Mouse (Mus musculus): ENCODE measurements around the gene Tmub1. TPM values are rescaled to one million over a fixed set of nuclear protein-coding genes. Genes with fewer than 3 reads are reported as not detected.

The Tmub1 gene
- polyA plus RNA-seq (2016; fragmentation: Nextera tagmentation; extraction: Ambion mirVana) = 24.7 and 24.9 TPM in 2 replicates

DNA sequence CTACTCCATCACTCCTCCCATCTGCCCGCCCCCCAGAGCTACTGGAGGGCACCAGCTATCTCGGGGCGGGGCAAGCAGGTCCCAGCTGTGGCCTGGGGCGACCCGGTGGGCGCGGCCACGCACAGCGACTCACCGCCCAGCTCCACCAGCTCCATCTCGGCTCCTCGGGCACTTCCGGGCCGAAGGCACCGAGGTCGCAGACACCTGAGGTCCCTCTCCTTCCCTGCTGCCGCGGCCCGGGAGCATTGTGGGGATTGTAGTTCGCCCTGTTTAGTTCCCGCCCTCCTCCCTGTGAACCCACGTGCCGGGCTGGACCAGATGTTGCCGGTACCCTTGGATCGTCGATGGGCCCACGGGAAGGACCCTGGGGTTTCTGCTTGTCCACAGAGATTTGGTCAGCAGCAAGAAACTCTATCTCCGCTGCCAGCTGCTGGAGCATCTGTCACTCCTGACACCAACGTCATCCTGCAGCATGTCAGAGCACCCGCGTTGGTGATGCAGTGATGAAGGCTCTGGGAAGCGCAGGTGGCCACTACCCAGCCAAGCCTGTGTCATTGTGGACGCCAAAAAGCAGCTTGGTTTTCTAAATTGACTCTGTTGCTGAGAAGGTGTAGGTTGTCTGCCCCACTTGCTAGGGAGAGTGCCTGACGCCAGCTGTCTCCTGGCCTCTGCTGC, at the start of gene Tmub1:
Gene Tmub1, minus strand, starts transcription at position 231 of the 675 bp plus-strand sequence.
- H3K36me3 ChIP-seq = peaks cover 9% of the 10 kb centered on the region; the same call in 1 of the 2 replicates
- H3K27ac ChIP-seq = no peak within 1 kb of the TSS
- H3K9ac ChIP-seq = peak within 1 kb of the TSS; percentile 65
- no peaks in the 10 kb centered on the region for H3K9me3 ChIP-seq
- H3K27me3 ChIP-seq = no peaks in the 10 kb centered on the region
- peak; percentile 53 for ATAC-seq (ENCODE audit: insufficient number of reproducible peaks, insufficient read depth, low FRiP score, low TSS enrichment)
- H3K4me3 ChIP-seq = peak within 1 kb of the TSS; percentile 70
- H3K4me1 ChIP-seq = peaks cover 36% of the 10 kb centered on the region
- H3K4me2 ChIP-seq (replicated peaks) = peak within 1 kb of the TSS; percentile 82
- WGBS = 2% methylated on average over 34 of the region's 34 CpGs

DNA sequence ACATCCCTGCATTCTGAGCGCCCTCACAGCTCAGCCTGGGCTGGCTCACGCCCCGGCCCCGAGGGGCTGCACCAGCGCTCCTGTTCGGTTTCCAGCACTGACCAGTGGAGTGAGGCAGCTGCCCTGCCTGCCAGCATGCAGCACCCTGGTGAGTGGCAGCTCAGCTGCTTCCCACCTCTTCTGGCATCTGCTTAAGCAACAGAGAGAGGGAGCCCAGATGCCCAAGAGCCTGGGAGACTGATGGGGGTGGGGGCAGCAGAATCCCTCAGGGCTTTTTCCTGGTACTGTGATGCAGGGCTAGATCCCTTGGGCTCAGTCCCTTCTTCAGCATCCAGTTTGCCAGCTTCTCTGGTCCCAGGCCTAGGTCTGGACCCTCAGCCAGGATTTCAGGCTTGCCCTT, 49.1 kb upstream of the Tmub1 start:
- Histone ChIP-seq H3K4me2 (replicated peaks) (no peak overlapping the region), H3K36me3 (peaks cover 93% of the 10 kb centered on the region), H3K27ac (no peak overlapping the region), H3K4me3 (no peak overlapping the region), H3K27me3 (0 out of 2 replicates have a peak, but pooled peaks cover 2% of the 10 kb centered on the region), H3K4me1 (peaks cover 7% of the 10 kb centered on the region; the same call in 1 of the 2 replicates), H3K9me3 (no peaks in the 10 kb centered on the region), H3K9ac (no peak overlapping the region; the same call in 1 of the 2 replicates)
- 39% methylated on average over 6 of the region's 6 CpGs for WGBS
- no peak for ATAC-seq (ENCODE audit: insufficient number of reproducible peaks, insufficient read depth, low FRiP score, low TSS enrichment)

DNA sequence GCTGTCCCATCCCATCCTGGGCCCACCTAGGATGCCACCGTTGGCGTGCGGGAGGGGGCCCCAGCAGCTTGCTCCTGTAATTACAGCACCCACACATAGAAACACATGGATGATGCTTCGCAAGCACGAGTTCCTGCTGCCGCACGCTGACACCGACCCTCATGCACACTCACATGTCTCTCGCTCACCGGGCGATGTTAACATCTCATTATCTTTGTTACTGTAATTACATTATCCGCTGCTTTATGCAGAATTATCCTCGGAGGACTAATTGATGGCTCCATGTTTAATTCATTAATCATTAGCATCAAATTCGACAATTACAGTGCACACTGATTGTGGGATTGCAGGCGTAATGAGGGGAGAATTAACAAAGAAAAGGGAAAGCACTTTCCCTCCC, 47.4 kb upstream of the Tmub1 start:
- Histone ChIP-seq H3K27ac (no peak overlapping the region), H3K4me3 (no peak overlapping the region), H3K9ac (no peak overlapping the region), H3K4me1 (peaks cover 7% of the 10 kb centered on the region; the same call in 1 of the 2 replicates), H3K9me3 (no peaks in the 10 kb centered on the region), H3K36me3 (peaks cover 93% of the 10 kb centered on the region), H3K4me2 (replicated peaks) (no peak overlapping the region), H3K27me3 (no peaks in the 10 kb centered on the region)
- ATAC-seq (ENCODE audit: insufficient number of reproducible peaks, insufficient read depth, low FRiP score, low TSS enrichment) = no peak
- 84% methylated on average over 15 of the region's 15 CpGs for WGBS

DNA sequence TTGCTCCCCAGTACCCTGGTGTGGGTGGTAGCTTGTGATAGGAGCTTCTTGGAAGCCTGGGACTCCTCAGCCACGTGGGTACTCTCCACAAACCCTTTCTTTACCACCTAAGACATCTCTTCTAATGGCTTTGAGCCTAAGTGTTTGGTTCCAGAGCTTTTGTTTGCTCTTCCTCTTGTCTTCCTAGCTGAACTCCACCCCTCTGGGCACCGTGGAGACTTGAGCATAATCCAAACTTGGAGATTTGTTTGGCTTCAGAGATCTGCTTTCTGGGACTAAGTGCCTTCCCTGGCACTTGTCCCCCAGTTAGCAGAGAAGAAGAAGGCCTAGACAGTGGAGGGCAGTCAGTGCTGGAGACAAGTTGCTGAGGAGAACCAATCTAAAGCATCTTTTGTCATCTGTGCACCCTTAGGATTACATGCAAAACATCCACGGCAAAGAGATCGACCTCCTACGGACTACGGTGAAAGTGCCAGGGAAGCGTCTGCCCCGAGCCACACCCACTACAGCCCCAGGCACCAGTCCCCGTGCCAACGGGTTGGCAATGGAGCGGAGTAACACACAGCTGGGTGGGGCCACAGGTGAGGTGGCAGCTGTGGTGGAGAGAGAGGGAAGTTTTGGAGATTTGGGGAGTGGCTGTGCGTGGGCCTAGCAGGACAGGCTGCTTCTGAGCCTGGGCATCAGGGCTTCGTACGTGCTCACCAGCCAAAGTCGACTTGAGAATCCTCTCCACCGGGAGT, 45.1 kb upstream of the Tmub1 start:
- no peak for ATAC-seq (ENCODE audit: insufficient number of reproducible peaks, insufficient read depth, low FRiP score, low TSS enrichment)
- Histone ChIP-seq H3K4me1 (peaks cover 7% of the 10 kb centered on the region; the same call in 1 of the 2 replicates), H3K4me2 (replicated peaks) (no peak overlapping the region), H3K9ac (no peak overlapping the region), H3K27ac (no peak overlapping the region), H3K4me3 (no peak overlapping the region), H3K36me3 (peaks cover 95% of the 10 kb centered on the region), H3K27me3 (no peaks in the 10 kb centered on the region), H3K9me3 (no peaks in the 10 kb centered on the region)
- WGBS = 87% methylated on average over 16 of the region's 16 CpGs

DNA sequence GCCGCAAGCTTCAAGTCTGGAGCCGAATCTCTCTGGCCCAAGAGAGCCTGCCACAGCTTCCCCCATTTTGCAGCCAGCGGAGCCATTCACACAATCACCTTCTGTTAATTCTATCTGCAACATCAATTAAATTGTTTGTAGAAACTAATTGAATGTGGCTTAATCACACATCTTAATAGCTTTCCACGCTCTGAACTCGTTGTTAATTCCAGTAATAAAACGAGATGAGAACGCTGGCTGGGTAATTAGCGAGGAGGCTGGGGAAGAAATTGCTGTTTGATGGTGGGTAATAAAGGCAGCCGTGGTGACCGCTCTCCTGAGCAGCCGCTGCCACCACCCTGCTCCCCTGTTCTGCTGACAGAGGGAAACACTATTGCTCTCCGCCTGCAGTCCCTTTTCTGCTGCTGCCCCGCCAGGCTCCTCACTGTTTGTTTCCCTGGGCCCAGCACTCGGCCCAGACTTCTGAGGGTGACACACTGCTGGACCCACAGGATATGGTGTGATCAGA, 42.8 kb upstream of the Tmub1 start:
- 75% methylated on average over 14 of the region's 14 CpGs for WGBS
- Histone ChIP-seq H3K36me3 (peaks cover 92% of the 10 kb centered on the region), H3K9ac (no peak overlapping the region), H3K4me2 (replicated peaks) (no peak overlapping the region), H3K27me3 (no peaks in the 10 kb centered on the region), H3K4me1 (peaks cover 6% of the 10 kb centered on the region), H3K27ac (no peak overlapping the region), H3K4me3 (no peak overlapping the region), H3K9me3 (no peaks in the 10 kb centered on the region)
- no peak for ATAC-seq (ENCODE audit: insufficient number of reproducible peaks, insufficient read depth, low FRiP score, low TSS enrichment)

DNA sequence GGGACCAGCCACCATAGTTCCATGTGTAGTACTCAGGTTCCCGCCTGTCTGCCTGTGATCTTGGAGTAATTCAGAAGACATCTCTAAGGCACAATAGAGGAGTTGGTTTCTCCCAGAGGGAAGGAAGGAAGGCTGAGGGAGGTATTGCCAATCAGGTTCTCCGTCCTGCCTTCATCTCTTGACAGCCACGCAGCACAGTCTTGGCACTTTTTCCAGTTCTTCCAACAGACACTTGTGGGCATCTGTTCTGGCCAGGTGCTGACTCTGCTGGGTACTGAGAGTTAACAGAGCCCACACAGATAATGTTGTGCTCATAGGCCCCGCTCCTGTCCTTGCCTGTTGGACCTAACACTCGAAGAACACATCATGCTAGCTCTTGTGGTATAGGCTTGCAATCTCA, 39.1 kb upstream of the Tmub1 start:
- ATAC-seq (ENCODE audit: insufficient number of reproducible peaks, insufficient read depth, low FRiP score, low TSS enrichment) = no peak
- Histone ChIP-seq H3K4me1 (peaks cover 29% of the 10 kb centered on the region), H3K4me3 (no peak overlapping the region), H3K27me3 (0 out of 2 replicates have a peak, but pooled peaks cover 8% of the 10 kb centered on the region), H3K36me3 (peaks cover 78% of the 10 kb centered on the region), H3K9ac (no peak overlapping the region), H3K27ac (no peak overlapping the region), H3K9me3 (no peaks in the 10 kb centered on the region), H3K4me2 (replicated peaks) (no peak overlapping the region)
- 86% methylated on average over 5 of the region's 5 CpGs for WGBS

DNA sequence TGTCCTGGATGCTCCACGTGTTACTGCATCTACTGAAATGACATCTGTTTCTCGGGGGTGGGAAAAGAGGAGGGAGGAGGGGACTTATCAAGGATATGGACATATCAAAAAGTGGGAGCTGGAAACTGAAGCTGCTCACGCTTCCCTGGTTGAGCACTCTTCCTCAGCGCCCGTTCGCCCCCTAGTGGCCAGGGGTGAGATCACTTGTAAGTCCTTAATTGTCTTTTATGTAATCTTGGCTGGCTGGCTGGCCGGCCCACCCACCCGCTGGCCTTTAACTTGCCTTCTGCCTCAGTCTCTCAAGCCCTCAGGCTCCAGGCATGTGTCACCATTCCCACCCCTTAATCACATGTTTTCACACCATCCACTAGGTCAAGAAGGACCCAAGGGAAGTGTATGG, 38.4 kb upstream of the Tmub1 start:
- no peak for ATAC-seq (ENCODE audit: insufficient number of reproducible peaks, insufficient read depth, low FRiP score, low TSS enrichment)
- peaks cover 76% of the 10 kb centered on the region for H3K36me3 ChIP-seq
- no peak overlapping the region for H3K9ac ChIP-seq
- 2% methylated on average over 8 of the region's 8 CpGs for WGBS
- peaks cover 33% of the 10 kb centered on the region for H3K4me1 ChIP-seq
- H3K27ac ChIP-seq = no peak overlapping the region
- no peak overlapping the region for H3K4me2 ChIP-seq (replicated peaks)
- no peak overlapping the region for H3K4me3 ChIP-seq
- no peaks in the 10 kb centered on the region for H3K9me3 ChIP-seq
- H3K27me3 ChIP-seq = 0 out of 2 replicates have a peak, but pooled peaks cover 8% of the 10 kb centered on the region

DNA sequence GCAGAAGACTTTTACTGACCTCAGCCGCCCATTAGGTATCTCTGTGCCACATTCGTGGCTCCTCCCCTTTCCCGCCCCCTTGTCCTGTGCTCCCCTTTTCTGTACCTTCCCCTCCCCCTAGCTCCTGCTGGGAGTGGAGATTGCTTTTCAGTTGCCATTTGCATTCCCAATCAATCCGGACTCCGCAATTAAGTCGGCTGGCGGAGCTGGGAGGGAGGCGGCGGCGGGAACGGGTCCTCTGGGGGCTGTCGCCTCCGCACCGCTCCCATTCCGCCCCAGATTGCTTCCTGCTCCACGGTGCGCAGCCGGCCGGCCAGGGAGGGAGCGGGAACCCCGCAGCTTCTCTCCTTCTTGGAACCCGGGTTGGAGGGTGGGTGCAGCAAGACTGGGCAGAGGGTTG, 37.3 kb upstream of the Tmub1 start:
- peak overlapping the region; percentile 30 for H3K4me2 ChIP-seq (replicated peaks)
- WGBS = 26% methylated on average over 22 of the region's 22 CpGs
- H3K36me3 ChIP-seq = peaks cover 76% of the 10 kb centered on the region
- H3K27ac ChIP-seq = no peak overlapping the region
- H3K27me3 ChIP-seq = 0 out of 2 replicates have a peak, but pooled peaks cover 8% of the 10 kb centered on the region
- H3K4me1 ChIP-seq = peaks cover 36% of the 10 kb centered on the region
- no peak for ATAC-seq (ENCODE audit: insufficient number of reproducible peaks, insufficient read depth, low FRiP score, low TSS enrichment)
- peak overlapping the region; percentile 30; the same call in 1 of the 2 replicates for H3K9ac ChIP-seq
- no peak overlapping the region for H3K4me3 ChIP-seq
- no peaks in the 10 kb centered on the region for H3K9me3 ChIP-seq

DNA sequence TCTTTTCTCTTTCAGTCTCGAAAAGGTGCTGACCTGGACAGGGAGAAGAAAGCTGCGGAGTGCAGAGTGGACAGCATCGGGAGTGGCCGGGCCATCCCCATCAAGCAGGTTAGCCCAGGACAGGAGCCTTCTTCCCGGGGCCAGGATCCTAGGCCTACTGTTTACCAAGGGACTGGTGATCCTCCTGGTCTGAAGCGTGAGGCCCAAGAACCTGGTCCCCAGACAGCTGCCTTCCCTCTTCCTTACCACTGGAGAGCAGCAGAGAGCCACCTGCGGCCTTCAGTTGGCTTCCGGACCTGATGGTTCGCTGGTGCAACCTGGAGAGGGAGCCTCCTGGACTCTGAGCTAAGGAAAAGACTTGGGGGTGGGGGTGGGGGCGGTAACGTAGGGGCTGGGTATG, 35.7 kb upstream of the Tmub1 start:
- H3K27me3 ChIP-seq = 0 out of 2 replicates have a peak, but pooled peaks cover 8% of the 10 kb centered on the region
- H3K36me3 ChIP-seq = peaks cover 76% of the 10 kb centered on the region
- no peak overlapping the region for H3K9ac ChIP-seq
- H3K4me2 ChIP-seq (replicated peaks) = no peak overlapping the region
- no peak overlapping the region for H3K27ac ChIP-seq
- H3K4me1 ChIP-seq = peaks cover 36% of the 10 kb centered on the region
- 21% methylated on average over 11 of the region's 11 CpGs for WGBS
- no peak overlapping the region for H3K4me3 ChIP-seq
- H3K9me3 ChIP-seq = no peaks in the 10 kb centered on the region
- no peak for ATAC-seq (ENCODE audit: insufficient number of reproducible peaks, insufficient read depth, low FRiP score, low TSS enrichment)

DNA sequence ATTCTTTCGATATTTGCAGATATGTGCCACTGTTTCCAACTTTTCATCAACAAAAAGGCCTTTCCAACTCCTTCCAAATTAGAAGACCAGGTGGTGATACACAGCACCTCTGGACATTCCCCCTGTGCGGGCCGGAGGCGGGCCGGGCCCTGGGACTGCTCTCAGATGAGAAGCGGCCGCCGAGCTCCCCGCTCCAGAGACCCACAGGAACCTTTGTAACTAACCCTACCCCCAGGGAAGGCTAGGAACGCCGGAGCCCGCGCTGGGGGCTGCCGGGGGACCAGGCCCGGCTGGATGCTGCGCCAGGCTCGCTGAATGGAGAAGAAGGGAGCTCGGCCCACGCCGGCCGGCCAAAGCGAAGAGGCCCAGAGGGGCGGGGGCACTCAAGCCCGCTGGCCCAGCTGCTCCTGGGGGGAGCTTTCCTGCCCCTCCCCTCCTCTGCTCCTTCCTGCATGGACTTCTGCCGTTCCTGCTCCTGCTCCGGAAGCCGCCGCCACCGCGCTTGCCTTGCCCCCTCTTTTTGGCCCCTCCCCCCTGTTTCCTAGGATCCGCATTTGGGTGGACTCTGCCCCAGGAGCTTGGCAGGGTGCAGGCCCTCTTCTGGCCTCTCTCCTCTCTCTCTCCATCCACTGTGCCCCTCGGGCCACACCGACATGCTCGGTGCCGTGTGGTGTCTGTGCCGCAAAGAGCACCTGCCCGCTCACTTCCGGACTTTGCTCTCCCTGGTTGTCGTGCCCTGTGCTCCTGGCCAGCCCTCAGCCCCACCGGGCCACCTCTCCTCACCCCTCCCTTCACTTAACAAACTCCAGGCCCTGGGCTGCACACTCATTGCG, 34.8 kb upstream of the Tmub1 start:
- Histone ChIP-seq H3K4me2 (replicated peaks) (0 out of 2 replicates have a peak overlapping the region, but pooled peaks have one; percentile 2), H3K27me3 (0 out of 2 replicates have a peak, but pooled peaks cover 8% of the 10 kb centered on the region), H3K9me3 (no peaks in the 10 kb centered on the region), H3K4me1 (peaks cover 36% of the 10 kb centered on the region), H3K36me3 (peaks cover 76% of the 10 kb centered on the region), H3K27ac (0 out of 2 replicates have a peak overlapping the region, but pooled peaks have one; percentile 14), H3K4me3 (no peak overlapping the region), H3K9ac (peak overlapping the region; percentile 31; the same call in 1 of the 2 replicates)
- WGBS = 32% methylated on average over 39 of the region's 41 CpGs
- no peak for ATAC-seq (ENCODE audit: insufficient number of reproducible peaks, insufficient read depth, low FRiP score, low TSS enrichment)

DNA sequence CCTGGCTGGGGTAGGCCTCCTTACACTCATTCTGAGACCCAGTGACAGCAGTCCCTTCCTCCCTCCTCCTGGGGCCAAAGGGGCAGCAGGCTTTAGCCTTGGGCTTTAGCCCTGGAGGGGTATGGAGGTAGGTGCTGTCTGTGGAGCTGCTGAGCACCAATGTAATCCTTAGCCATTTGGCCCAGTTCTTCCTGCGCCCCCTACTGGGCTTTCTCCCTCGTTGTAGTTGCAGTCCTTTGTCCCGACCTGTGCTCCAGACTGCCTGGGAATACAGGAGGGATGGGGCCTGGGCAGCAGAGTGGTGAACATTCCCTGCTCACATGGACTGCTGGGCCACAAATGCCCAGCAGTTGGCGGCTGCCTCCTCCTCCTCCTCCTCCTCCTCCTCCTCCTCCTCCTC, 34.0 kb upstream of the Tmub1 start:
- WGBS = 2% methylated on average over 3 of the region's 4 CpGs
- Histone ChIP-seq H3K4me3 (no peak overlapping the region), H3K27me3 (0 out of 2 replicates have a peak, but pooled peaks cover 8% of the 10 kb centered on the region), H3K9ac (no peak overlapping the region), H3K27ac (no peak overlapping the region), H3K4me1 (peaks cover 36% of the 10 kb centered on the region), H3K4me2 (replicated peaks) (no peak overlapping the region), H3K9me3 (no peaks in the 10 kb centered on the region), H3K36me3 (peaks cover 76% of the 10 kb centered on the region)
- ATAC-seq (ENCODE audit: insufficient number of reproducible peaks, insufficient read depth, low FRiP score, low TSS enrichment) = peak; percentile 43; the same call in 1 of the 2 replicates

All from embryonic facial prominence, embryonic 12.5 days (tissue).